22 mouse cellular contexts compared by ENCODE assay signal in genomic region chr1:179357111-179357510, GRCm38 (mm10).
"Had no signal": no experiment of that assay in that cellular context is flagged by ENCODE, and none has a peak within 500 bp of the region (broad histone marks: within the 10 kb centered on the region; RNA-seq: fewer than 3 reads in every experiment).

No protein-coding gene starts in this region.

- H3K4me1 ChIP-seq: liver, embryonic 13.5 days; liver, embryonic 15.5 days; lung, embryonic 15.5 days; midbrain, embryonic 12.5 days; neural tube, embryonic 13.5 days; neural tube, embryonic 15.5 days had no signal

- H3K36me3 ChIP-seq: liver, embryonic 13.5 days; liver, embryonic 15.5 days; lung, embryonic 15.5 days; midbrain, embryonic 12.5 days; neural tube, embryonic 13.5 days; neural tube, embryonic 15.5 days had no signal

- H3K4me3 ChIP-seq: liver, embryonic 13.5 days; liver, embryonic 15.5 days; lung, embryonic 15.5 days; midbrain, embryonic 12.5 days; myocyte; neural tube, embryonic 13.5 days; neural tube, embryonic 15.5 days had no signal

- H3K4me2 ChIP-seq: liver, embryonic 13.5 days; liver, embryonic 15.5 days; lung, embryonic 15.5 days; midbrain, embryonic 12.5 days; neural tube, embryonic 13.5 days; neural tube, embryonic 15.5 days had no signal

- H3K27ac ChIP-seq: liver, embryonic 13.5 days; liver, embryonic 15.5 days; lung, embryonic 15.5 days; macrophage; midbrain, embryonic 12.5 days; neural tube, embryonic 13.5 days; neural tube, embryonic 15.5 days had no signal

- ATAC-seq: liver, postnatal 0 days; lung, postnatal 0 days; midbrain, embryonic 16.5 days had no signal

- H3K27me3 ChIP-seq: liver, embryonic 13.5 days; liver, embryonic 15.5 days; lung, embryonic 15.5 days; midbrain, embryonic 12.5 days; neural tube, embryonic 13.5 days; neural tube, embryonic 15.5 days had no signal

- DNase-seq: liver, embryonic 13.5 days; liver, postnatal 0 days; lung, adult 2 months; lung, postnatal 14 days; lung, postnatal 36 days; midbrain, embryonic 14.5 days; retina, postnatal 1 day; right cerebral cortex, adult 18-20 months; right cerebral cortex, postnatal 25 days; right cerebral cortex, postnatal 4 days; spleen, adult 18-20 months; thymus, adult 18-20 months; thymus, postnatal 36 days had no signal

- H3K9me3 ChIP-seq: liver, embryonic 13.5 days; liver, embryonic 15.5 days; lung, embryonic 15.5 days; midbrain, embryonic 12.5 days; neural tube, embryonic 13.5 days; neural tube, embryonic 15.5 days had no signal

- H3K9ac ChIP-seq: liver, embryonic 13.5 days; liver, embryonic 15.5 days; liver, postnatal 0 days; lung, embryonic 15.5 days; midbrain, embryonic 12.5 days; neural tube, embryonic 13.5 days; neural tube, embryonic 15.5 days had no signal
